Mouse (Mus musculus) olfactory bulb, adult 2 months (tissue): ENCODE data around the gene Jph4.

Source experiments
- CTCF ChIP-seq: fragments of 200-500 bp; IDR thresholded peaks from 2 replicates; pipeline ENCODE4 v1.5.1; 2012; ENCODE audit warnings: low read depth, mild to moderate bottlenecking, low read length, moderate library complexity; ENCODE audit not compliant: insufficient read depth
- POLR2A ChIP-seq: fragments of 200-500 bp; IDR thresholded peaks from 2 replicates; pipeline ENCODE4 v1.6.1; 2012; ENCODE audit warnings: mild to moderate bottlenecking, low read depth, low read length, moderate library complexity; ENCODE audit not compliant: insufficient read depth

DNA sequence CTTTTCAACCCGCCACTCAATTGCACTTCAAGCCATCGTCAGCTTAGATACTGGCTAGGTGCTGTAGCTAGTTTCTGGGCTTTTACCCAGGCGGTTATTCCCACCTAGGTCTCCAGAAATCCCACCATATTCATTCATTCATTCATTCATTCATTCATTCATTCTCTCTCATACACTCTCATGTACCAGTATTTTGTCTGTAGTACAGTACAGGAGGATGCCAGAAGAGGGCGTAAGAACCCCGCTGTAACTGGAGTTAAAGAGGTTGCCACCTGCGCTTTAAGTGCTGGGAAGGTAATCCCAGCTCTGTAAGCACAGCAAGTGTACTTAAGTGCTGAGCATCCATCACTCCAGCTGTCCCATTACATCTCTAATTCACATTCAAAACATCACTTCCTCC is 22.8 kb downstream of the Jph4 start:
- TF ChIP-seq CTCF (no peak), POLR2A (no peak)
